Mouse (Mus musculus): ENCODE data around the gene Atox1.

Gene Atox1

DNA sequence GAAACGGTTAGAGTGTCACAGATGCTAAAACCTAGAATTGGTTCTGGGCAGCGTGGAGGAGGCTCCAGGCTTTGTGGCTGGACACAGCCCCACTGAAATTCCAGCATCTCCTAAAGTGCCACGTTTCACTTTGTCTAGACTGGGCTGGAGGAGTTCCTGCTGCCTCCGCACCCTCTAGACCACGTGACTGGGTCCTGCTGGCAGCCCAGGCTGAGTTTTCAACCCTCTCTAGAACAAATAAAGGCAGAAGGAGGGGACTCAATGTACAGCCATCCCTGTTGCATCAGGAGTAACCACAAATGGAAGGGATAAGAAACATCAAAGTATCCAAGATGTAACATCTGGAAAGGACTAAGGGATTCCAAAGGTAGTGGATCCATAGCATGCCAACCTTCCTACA is 46.7 kb downstream of the Atox1 start:
- CTCF ChIA-PET = no interaction called here

DNA sequence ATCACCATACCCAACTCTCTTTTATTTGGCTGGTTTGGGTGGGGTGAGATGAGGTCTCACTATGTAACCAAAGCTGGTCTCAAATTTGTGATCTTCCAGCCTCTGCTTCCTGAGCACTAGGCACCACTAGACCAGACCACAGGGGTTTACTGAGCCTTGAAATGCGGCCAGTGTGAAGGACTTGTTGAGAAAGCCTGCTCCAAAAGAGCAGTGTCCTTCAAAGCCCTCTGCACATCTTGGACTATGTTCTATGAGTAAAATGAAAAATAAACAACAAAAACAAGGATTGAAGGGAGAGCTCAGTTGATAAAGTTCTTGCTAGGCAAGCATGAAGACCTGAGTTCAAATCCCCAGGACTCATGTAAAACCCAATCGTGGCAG is 47.6 kb downstream of the Atox1 start:
- CTCF ChIA-PET = interaction anchor here (0.7 kb wide), 1 partner anchor 26 kb away, joined by 3 read pairs; no protein-coding TSS in a partner anchor

DNA sequence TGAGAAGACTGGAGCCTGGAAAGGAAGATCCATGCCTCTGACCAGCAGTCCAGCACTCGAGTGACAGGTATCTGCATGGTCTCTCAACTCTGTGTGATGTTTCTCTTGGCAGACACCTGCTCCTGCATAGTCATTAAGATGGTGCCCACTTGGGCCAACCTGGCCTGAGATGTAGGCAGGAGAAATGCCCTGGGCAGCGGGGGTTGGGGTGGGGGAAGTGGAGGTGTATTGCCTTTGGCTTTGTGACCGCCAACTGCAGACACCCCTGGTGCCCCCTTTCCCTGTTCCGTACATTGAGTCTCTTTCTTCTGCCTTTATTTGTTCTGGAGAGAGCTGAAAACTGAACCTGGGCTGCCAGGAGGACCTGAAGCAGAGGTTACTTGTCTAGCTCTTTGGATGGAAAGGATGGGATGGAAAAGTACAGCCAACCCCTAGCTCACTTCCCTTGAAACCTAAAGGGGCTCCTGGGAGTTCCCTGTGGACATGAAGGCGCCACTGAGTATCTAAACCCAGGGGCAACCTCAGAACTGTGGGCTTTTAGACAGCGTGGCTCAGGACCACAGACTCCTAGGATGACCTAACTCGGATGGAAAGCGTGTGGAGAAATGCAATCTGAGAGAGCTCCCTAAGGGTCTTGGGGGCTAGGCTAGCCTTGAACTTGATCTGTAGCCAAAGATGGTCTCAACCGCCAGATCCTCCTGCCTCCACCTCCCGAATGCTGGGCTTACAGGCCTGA is 48.2 kb downstream of the Atox1 start:
- CTCF ChIA-PET = interaction anchor here (0.6 to 0.7 kb wide), 2 partner anchors 20 to 25 kb away, joined by 3 read pairs; no protein-coding TSS in a partner anchor

DNA sequence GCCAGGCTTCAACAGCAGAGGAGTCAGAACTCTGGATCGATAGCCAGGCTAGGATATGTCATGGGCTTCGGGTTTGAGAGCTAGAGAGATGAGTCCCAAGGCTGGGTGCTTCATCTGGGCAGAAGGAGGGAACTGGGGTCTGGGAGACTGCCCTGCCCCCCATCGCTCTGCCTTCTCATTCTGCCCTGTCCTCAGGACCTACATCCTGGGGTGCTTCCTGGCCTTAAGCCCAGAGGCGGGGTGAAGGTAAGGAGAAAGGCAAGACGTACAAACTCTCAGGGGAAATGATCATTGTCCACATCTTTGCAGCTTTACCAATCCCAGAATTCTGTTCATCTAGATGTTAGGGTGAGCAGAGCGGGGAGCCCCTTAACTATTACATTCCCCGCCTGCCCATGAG is 49.0 kb downstream of the Atox1 start:
- CTCF ChIA-PET = interaction anchor here (0.6 kb wide), 1 partner anchor 21 kb away, joined by 3 read pairs; no protein-coding TSS in a partner anchor

DNA sequence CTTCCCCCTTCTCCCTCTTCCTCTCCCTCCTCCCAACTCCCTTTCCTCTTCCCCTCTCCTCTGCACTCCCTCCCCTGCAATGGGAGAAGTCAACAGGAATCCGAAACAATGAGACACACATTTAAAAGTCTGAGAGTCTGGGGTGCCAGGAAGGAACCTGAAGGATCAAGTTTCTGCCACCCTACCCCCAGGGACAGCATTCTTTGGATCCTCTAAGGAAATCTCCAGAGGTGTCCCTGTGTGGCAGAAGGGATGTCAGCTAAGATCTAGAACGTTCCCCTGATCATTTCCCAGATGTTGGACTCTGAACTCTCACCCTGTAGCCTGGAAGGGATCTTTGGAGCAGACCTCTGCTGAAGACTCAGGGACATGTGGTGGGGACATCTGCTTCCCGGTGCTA is 50.5 kb downstream of the Atox1 start:
- CTCF ChIA-PET = no interaction called here

DNA sequence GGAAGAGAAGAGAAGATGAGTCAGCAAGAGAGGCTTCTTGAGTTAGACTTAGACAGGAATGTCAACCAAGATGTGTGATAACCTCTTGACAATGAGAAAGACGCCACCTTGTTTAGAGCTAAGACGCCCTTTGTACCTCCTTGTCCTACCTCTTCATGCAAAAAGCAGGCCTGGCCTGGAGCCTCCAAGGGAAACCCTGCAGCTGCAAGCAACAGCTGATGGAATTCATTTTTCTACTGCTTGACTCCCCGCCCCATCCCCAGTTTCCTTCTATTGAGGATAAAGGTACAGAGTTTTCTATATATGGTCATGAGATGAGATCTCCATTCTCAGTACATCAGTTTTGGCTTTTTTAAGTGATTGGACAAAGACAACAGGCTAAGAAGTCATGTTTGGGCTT is 51.0 kb downstream of the Atox1 start:
- CTCF ChIA-PET = no interaction called here

DNA sequence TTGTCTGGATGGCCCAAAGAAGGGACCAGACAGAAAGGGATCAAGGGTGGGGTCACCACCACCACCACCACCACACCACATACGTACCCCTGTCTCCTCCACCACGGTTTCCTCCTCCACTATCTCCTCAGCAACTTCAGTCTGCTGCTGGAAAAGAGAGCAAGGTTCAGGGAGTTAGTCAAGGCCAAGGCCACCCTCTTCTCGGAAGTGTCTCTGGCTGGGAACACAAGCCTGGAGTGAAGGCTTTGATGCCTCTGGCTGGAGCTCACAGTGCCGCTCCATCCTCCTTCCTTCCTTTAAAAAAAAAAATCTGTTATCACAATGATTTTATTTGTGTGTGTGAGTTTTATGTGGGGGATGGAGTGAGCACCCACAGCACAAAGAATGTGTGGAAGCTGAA is 53.9 kb downstream of the Atox1 start:
- CTCF ChIA-PET = no interaction called here

DNA sequence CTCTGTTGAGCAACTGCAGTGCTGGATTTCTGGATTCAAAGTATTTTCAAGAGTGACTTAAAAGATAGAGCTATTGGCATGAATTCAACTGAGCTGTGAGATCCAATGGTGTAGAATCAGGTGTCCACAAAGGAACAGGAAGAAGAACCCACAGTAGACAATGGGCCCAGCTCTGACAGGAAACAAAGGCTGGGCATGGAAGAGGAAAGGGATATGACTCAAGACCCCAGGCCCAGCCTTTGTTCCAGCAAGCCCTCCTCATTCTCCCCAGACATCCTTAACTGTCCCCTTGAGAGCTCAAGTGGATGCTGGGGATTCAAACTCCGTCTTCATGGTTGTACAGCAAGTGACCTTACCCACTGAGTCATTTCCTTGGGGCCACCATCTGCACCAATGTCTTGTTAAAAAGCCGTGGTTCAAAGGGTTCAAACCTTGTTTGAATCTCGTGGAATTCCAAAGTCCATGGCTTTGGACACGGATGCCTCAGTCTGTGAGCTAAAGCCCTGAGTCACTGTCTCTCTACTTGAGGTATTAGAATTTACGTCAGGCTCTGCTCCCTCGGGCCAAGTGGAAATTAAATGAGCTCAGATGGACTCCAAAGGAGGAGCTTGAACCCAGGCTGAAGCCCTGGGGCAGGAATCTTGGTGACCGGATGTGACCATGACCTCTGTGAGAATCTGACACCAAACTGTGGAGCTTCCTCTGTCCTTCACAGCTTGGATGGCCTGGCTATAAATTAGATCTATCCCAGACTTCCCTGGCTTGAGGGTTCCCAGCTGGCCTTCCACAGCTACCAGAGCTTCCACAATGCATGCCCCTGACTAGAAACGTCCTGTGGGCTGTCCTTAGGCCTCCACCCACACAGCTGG is 55.2 kb downstream of the Atox1 start:
- CTCF ChIA-PET = no interaction called here

DNA sequence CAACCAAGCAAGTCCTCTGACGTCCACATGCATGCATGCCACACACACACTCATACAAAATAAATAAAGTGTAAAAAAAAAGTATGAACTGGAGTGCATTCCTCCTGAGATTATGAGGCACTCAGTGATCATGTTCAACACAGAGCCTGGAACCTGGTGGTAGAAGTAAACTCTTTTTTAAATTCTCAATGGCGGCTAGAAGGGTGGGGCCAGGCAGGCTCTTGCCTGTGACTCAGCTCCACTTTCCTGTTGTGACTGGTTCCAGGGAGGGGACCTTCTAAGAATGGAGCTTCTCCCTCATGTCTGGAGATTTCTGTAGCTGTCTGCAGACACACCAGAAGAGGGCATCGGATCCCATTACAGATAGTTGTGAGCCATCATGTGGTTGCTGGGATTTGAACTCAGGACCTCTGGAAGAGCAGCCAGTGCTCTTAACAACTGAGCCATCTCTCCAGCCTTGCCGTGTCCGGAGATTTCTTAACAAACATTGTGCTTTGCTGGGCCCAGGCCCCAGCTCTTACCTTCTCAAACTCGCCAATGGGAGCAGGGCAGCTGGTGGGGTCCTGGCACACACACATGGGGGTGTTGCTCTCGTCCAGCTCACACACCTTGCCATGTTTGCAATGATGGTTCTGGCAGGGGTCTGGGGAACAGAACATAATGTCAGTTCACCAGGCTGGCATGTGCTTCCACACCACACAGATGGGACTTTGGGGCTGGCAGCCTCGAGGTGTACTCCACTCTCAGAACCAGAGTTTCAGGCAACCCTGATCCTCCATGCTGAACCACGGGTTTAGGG is 56.2 kb downstream of the Atox1 start:
- CTCF ChIA-PET = no interaction called here

DNA sequence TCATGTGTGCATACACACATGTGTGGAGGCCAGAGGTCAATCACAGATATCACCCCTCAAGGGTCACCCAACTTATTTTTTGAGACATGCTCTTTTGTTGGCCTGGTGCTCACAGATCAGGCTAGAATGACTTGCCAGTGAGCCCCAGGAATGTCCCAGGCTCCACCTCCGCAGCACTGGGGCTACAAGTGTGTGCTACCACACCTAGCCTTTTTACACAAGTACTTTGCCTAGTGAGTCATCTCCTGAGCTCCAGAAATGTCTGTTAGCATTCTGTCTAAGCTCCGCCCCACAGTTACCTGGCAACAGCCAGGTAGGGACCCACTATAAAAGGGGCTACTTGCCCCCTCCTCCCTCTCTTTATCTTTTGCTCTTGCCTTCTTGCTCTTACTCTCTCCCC is 60.2 kb downstream of the Atox1 start:
- CTCF ChIA-PET = no interaction called here

DNA sequence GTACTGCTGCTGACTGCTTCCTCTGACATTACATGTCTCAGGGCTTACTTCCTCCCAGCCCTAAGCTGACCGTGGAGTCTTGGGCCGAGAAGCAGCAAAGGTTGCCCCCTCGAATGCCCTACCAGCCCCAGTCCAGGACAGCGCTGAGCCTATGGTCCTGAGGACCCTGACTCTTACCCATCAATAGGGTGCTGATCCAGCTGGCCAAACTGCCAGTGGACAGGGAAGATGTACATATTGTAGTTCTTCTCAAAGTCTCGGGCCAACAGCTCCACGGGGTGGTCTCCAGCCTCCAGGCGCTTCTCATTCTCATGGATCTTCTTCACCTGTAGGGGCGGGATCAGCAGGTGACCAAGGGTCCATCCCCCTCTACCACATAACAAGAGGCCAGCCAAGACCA is 62.7 kb downstream of the Atox1 start:
- CTCF ChIA-PET = no interaction called here

DNA sequence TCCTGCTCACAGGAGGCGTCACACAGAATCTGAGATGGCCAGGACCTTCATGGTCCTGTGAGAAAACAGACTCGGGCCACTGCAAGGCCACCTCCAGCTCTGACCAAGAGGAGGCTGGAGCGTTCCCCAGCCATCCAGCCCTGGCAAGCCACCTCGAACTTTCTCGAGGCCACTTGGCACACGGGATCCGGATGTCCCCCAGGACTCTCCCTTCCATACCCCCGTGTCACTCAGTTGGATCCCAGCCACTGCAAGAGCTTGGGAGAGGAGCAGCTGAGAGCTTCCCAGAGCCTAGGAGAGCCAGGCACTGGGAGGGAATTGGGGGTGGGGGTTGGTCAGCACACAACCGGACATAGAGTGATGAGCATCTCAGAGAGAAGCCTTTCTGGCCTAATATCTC is 63.6 kb downstream of the Atox1 start:
- CTCF ChIA-PET = no interaction called here

DNA sequence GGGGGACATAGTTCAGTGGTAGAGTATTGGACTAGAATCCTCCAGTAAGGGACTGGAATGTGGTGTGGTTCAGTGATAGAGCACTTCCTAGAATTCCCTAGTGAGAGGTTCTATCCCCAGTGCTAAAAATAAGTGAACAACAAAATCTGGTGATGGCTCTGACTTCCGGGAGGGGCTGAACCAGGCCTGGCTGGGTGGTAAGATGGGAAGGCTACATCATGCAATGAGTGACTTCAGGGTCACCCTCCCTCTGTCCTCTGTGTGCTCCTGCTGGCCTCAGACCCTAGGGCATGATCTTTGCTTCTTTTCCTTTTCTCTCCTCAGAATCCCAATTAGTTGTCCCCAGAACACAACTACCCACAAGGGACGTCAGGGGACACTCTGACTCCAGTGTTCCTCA is 64.0 kb downstream of the Atox1 start:
- CTCF ChIA-PET = no interaction called here
